Mouse (Mus musculus) kidney, embryonic 16.5 days (tissue): Measurements from ENCODE around the gene Gm43518. TPM values are rescaled to one million over a fixed set of nuclear protein-coding genes. Genes with fewer than 3 reads are reported as not detected.
A peak's percentile ranks its signal among the peaks of the same experiment; 100 is the strongest.

Source experiments
- ATAC-seq: fragments of 200-750 bp; cut with Nextera tagmentation; 2 replicates; pipeline ENCODE4 v1.8.0; 2017; ENCODE audit warnings: moderate TSS enrichment; ENCODE audit not compliant: low FRiP score, low TSS enrichment
- H3K27ac ChIP-seq: fragments of 300-500 bp; sonication (generic); 2 replicates; pipeline ENCODE4 v1.5.1; 2014; ENCODE audit warnings: low read length
- H3K27me3 ChIP-seq: fragments of 300-500 bp; sonication (generic); 2 replicates; pipeline ENCODE4 v1.6.1; 2014; ENCODE audit warnings: low read length, control low read depth, mixed read lengths; ENCODE audit not compliant: insufficient read depth
- H3K36me3 ChIP-seq: fragments of 300-500 bp; sonication (generic); 2 replicates; pipeline ENCODE4 v1.6.1; 2014; ENCODE audit warnings: low read length, control low read depth, mixed read lengths; ENCODE audit not compliant: insufficient read depth
- H3K4me1 ChIP-seq: fragments of 300-500 bp; sonication (generic); 2 replicates; pipeline ENCODE4 v1.6.1; 2014; ENCODE audit warnings: low read length, control low read depth, mixed read lengths; ENCODE audit not compliant: insufficient read depth
- H3K4me2 ChIP-seq: fragments of 300-500 bp; sonication (generic); replicated peaks from 2 replicates; pipeline ENCODE4 v1.6.1; 2014; ENCODE audit warnings: low read depth, low read length
- H3K4me3 ChIP-seq: fragments of 300-500 bp; sonication (generic); 2 replicates; pipeline ENCODE4 v1.5.1; 2014; ENCODE audit warnings: mild to moderate bottlenecking, low read length
- H3K9ac ChIP-seq: fragments of 300-500 bp; sonication (generic); replicated peaks from 2 replicates; pipeline ENCODE4 v1.6.1; 2014; ENCODE audit warnings: low read length
- H3K9me3 ChIP-seq: fragments of 300-500 bp; sonication (generic); 2 replicates; pipeline ENCODE4 v1.6.1; 2016; ENCODE audit warnings: low read length, control low read depth
- WGBS: fragments of 180-500 bp; shearing (Covaris S2); extraction: QIAGEN DNeasy Blood & Tissue Kit; methylation state at CpG from one replicate; pipeline ENCODE4 v1.1.7; 2014; 5-methylcytosine and 5-hydroxymethylcytosine counted together
- polyA plus RNA-seq: library from polyadenylated mRNA; unstranded; fragments of >200 nt; fragmentation: Nextera tagmentation; extraction: Ambion mirVana; gene quantifications from 2 replicates; pipeline ENCODE4 v1.2.1, GENCODE M21; 2015

The Gm43518 gene
- polyA plus RNA-seq, 1 experiment from 2014 or later, result 4.0 TPM

DNA sequence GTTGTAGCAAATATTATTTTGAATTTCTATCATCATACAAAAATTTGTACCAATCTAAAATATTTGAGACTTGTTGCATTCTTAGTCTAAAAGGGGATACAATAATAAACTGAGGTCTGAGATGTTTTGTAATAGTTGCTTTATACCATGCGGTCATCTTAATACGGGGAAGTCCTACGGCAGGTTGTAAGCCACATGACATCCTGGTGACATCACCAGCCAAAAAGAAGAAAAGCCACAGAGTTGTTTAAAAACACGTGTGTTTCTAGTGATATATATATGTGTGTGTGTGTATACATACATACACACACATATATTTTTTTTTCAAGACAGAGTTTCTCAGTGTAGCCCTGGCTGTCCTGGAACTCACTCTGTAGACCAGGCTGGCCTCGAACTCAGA, 33.7 kb upstream of the Gm43518 start:
- H3K4me3 ChIP-seq, result no peak overlapping the region
- H3K9ac ChIP-seq, result no peak overlapping the region
- H3K4me2 ChIP-seq, result no peak overlapping the region
- H3K27me3 ChIP-seq, result no peaks in the 10 kb centered on the region
- no peaks in the 10 kb centered on the region for H3K9me3 ChIP-seq
- no peaks in the 10 kb centered on the region for H3K36me3 ChIP-seq
- H3K27ac ChIP-seq, result no peak overlapping the region
- ATAC-seq, result no peak
- 0 out of 2 replicates have a peak, but pooled peaks cover 4% of the 10 kb centered on the region for H3K4me1 ChIP-seq
- 89% methylated on average over 5 of the region's 5 CpGs for WGBS

- Histone ChIP-seq H3K27ac (peak overlapping the region; percentile 32; the same call in 1 of the 2 replicates), H3K9me3 (no peaks in the 10 kb centered on the region), H3K9ac (no peak overlapping the region), H3K36me3 (no peaks in the 10 kb centered on the region), H3K27me3 (no peaks in the 10 kb centered on the region), H3K4me1 (0 out of 2 replicates have a peak, but pooled peaks cover 4% of the 10 kb centered on the region), H3K4me2 (no peak overlapping the region), H3K4me3 (no peak overlapping the region)
- no peak for ATAC-seq
- WGBS, result 55% methylated on average over 11 of the region's 11 CpGs
Observed at GRCm38 (mm10) chr5:123896395-123896794, 30.8 kb upstream of the Gm43518 start.

DNA sequence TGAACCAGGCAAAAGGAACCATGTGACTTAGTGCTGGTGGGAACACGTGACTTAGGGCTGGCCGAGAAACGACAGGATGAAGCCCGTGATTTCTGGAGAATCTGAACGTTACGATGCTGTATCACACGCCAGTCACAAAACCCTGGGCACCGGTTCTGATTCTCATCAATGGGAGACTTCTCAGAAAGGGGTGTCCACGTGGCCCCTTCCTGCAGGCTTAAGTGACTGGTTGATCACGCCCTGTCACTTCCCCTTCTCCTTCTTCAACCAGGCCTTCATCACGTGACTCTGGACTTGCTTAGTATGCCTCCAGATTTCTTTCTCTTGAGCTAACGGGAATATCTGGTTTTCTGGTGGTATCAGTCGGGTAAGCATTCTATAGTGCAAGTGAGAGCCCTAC, 29.9 kb upstream of the Gm43518 start:
- Histone ChIP-seq H3K4me2 (no peak overlapping the region), H3K27me3 (no peaks in the 10 kb centered on the region), H3K4me1 (0 out of 2 replicates have a peak, but pooled peaks cover 4% of the 10 kb centered on the region), H3K4me3 (no peak overlapping the region), H3K9me3 (no peaks in the 10 kb centered on the region), H3K9ac (no peak overlapping the region), H3K36me3 (no peaks in the 10 kb centered on the region), H3K27ac (no peak overlapping the region)
- no peak for ATAC-seq
- WGBS, result 85% methylated on average over 13 of the region's 13 CpGs

- Histone ChIP-seq H3K9me3 (no peaks in the 10 kb centered on the region), H3K4me3 (no peak overlapping the region), H3K27me3 (no peaks in the 10 kb centered on the region), H3K27ac (no peak overlapping the region), H3K4me1 (peaks cover 14% of the 10 kb centered on the region), H3K9ac (no peak overlapping the region), H3K36me3 (peaks cover 8% of the 10 kb centered on the region), H3K4me2 (no peak overlapping the region)
- 71% methylated on average over 11 of the region's 11 CpGs for WGBS
- ATAC-seq, result no peak
Observed at GRCm38 (mm10) chr5:123904059-123904672, 23.1 kb upstream of the Gm43518 start.

DNA sequence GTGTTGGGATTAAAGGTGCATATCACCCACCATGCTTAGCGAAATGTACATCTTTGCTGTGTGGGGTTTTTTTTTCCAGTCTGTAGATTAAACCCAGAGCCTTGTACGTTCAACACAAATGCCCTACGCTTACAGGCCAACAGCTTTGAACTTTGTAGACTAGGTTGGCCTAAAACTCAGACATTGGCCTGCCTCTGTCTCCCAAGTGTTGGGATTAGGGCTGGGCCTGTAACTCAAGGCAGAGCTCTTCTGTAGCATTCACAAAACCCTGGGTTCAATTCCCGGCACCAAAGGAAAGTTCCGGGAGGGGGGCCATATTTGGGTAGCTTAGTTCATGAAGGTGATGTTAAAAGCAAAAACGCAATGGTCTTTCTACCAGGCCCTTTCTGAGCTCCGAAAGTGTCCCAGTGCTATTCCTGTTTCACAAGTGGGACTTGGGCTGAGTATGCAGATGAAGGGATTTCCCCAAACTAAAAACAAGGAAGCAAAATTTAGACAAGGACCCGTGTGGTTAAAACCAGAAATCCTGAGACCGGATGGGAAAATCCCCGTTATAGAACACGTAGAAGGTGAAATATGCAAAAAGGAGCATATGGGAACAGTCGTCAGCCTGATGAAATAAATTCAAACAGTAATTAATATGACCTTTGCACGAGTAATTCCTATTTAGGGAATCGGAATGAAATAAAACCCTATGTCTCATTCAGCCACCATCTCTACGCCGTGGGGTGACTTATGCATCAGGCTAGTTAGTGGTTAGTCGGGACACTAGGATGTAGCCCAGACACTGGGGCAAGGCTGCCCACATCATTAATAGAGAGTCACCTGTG, 20.9 kb upstream of the Gm43518 start:
- Histone ChIP-seq H3K4me2 (peak overlapping the region; percentile 30), H3K27me3 (no peaks in the 10 kb centered on the region), H3K4me3 (no peak overlapping the region), H3K4me1 (peaks cover 14% of the 10 kb centered on the region), H3K9ac (no peak overlapping the region), H3K9me3 (no peaks in the 10 kb centered on the region), H3K27ac (no peak overlapping the region), H3K36me3 (peaks cover 27% of the 10 kb centered on the region)
- WGBS, result 72% methylated on average over 17 of the region's 17 CpGs
- ATAC-seq, result no peak

DNA sequence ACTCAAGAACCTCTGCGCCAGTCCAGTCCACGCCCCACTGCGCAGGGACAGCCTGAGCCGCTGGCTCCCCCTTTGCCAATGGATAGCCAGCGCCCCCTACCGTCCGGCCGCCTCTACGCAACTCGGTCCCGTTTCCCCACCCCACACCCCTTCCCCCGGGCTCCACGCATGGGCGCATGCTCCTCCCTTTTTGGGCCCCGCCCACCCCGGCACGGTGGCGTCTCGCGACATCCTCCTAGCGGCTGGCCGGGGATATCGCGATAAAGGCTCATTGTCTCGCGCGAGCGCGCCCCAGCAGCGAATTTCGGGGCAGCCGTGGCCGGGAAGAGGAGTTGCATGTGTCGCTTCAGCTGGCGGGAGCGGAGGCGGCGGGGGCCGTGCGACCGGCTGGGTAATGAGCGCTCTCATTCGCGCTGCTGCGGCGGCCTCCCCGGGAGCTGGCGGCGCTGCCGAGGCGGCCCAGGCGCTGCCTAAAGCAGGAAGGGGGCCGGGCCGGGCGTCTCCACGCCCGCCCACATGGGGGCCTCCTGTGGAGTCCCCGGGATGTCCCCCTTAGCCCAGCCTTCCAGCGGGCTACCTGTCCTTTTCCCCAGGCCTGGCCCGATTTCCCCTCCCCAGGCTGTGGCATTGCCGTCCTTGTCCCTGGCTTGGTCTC, 20.1 kb upstream of the Gm43518 start, which contains the start of gene Denr:
TSS of gene Denr (plus strand) at position 200 of the 655 bp plus-strand sequence.
- H3K9me3 ChIP-seq, result no peaks in the 10 kb centered on the region
- peaks cover 33% of the 10 kb centered on the region for H3K36me3 ChIP-seq
- peak within 1 kb of the TSS; percentile 25 for H3K27ac ChIP-seq
- WGBS, result under 1% methylated on average over 57 of the region's 61 CpGs
- ATAC-seq, result peak; percentile 98
- peak within 1 kb of the TSS; percentile 96 for H3K4me2 ChIP-seq
- peak within 1 kb of the TSS; percentile 90 for H3K9ac ChIP-seq
- H3K27me3 ChIP-seq, result no peaks in the 10 kb centered on the region
- peaks cover 14% of the 10 kb centered on the region for H3K4me1 ChIP-seq
- peak within 1 kb of the TSS; percentile 80 for H3K4me3 ChIP-seq

DNA sequence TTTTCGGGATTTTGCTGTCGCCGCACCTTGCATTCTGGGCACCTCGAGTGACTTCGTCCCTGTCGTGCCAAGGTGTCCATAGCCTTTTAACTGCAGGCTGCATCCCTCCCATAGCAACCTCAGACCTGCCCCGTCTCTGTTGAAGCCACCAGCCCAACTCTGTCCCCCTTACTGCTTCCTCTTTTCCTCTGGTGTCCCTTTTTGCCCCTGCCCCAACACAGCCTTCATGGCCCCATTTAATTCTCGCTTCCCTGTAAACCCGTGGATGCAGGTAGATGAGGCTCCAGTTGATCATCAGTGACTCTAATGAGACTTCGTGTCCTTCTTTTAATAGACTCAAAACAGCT, 19.6 kb upstream of the Gm43518 start:
- Histone ChIP-seq H3K4me1 (peaks cover 14% of the 10 kb centered on the region), H3K4me3 (peak overlapping the region; percentile 80), H3K27ac (peak overlapping the region; percentile 25; the same call in 1 of the 2 replicates)

GRCm38 (mm10) chr5:123914852-123915251, 12.4 kb upstream of the Gm43518 start:
- Histone ChIP-seq H3K4me3 (no peak overlapping the region), H3K9ac (no peak overlapping the region), H3K36me3 (peaks cover 50% of the 10 kb centered on the region), H3K27me3 (no peaks in the 10 kb centered on the region), H3K4me1 (no peaks in the 10 kb centered on the region), H3K27ac (no peak overlapping the region), H3K4me2 (no peak overlapping the region), H3K9me3 (no peaks in the 10 kb centered on the region)
- no peak for ATAC-seq
- WGBS, result 88% methylated on average over 3 of the region's 3 CpGs

More for the DNA sequence above, 19.6 kb upstream of the Gm43518 start:
- WGBS, result 3% methylated on average over 10 of the region's 10 CpGs
- Histone ChIP-seq H3K36me3 (peaks cover 34% of the 10 kb centered on the region), H3K27me3 (no peaks in the 10 kb centered on the region), H3K9ac (peak overlapping the region; percentile 90), H3K4me2 (peak overlapping the region; percentile 96), H3K9me3 (no peaks in the 10 kb centered on the region)
- ATAC-seq, result no peak

DNA sequence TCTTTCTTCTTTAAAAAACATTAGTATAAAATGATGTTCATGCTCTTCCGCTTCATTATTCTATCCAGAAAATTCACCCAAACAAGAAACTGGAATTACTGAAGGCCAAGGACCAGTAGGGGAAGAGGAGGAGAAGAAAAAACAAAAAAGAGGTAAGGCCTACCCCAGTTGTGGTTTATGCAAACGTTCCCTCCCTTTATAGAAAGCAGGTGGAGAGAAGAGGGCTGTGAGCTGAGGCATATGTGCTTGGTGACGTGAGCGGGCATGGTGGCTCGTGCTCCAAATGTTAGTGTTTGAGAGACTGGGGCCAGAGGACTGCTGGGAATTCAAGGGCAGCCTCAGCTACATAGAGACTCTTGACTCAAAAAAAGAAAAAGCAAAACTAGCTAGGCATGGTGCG, 5.1 kb upstream of the Gm43518 start:
- H3K4me3 ChIP-seq, result no peak overlapping the region
- no peaks in the 10 kb centered on the region for H3K27me3 ChIP-seq
- H3K36me3 ChIP-seq, result peaks cover 72% of the 10 kb centered on the region
- no peak for ATAC-seq
- WGBS, result 94% methylated on average over 6 of the region's 6 CpGs
- no peak overlapping the region for H3K9ac ChIP-seq
- no peak overlapping the region for H3K27ac ChIP-seq
- no peaks in the 10 kb centered on the region for H3K9me3 ChIP-seq
- H3K4me1 ChIP-seq, result no peaks in the 10 kb centered on the region
- H3K4me2 ChIP-seq, result no peak overlapping the region
